Mouse (Mus musculus): ENCODE measurements around the gene Pop5. TPM values are rescaled to one million over a fixed set of nuclear protein-coding genes. Genes with fewer than 3 reads are reported as not detected.

Pop5 gene
- polyA plus RNA-seq, 1 experiment from 2014 or later, result 91.0 TPM

DNA sequence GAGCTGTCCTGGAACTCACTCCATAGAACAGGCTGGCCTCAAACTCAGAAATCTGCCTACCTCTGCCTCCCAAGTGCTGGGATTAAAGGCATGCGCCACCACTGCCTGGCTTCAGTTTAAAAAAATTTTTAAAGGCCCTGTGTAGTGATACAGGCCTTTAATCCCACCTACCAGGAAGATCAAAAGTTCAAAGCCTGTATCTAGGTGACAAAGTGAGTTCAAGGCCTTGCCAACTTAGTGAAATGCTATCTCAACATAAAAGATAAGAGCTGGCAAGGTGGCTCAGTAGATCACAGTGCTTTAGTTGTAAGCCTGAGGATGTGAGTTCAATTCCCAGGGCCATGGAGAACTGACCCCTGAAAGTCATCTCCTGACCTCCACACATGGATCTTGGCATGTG is 42.4 kb downstream of the Pop5 start:
- Histone ChIP-seq H3K9me3 (ENCODE audit: control insufficient read depth, low read length) (no peaks in the 10 kb centered on the region), H3K36me3 (ENCODE audit: control insufficient read depth, insufficient read depth, low read length) (no peaks in the 10 kb centered on the region), H3K27ac (ENCODE audit: low read depth, low read length) (no peak overlapping the region), H3K4me2 (no peak overlapping the region), H3K4me3 (ENCODE audit: low read depth, low read length) (no peak overlapping the region), H3K9ac (ENCODE audit: low read length) (no peak overlapping the region), H3K4me1 (ENCODE audit: control insufficient read depth, insufficient read depth, low read length) (peaks cover 7% of the 10 kb centered on the region), H3K27me3 (ENCODE audit: control insufficient read depth, insufficient read depth, low read length) (no peaks in the 10 kb centered on the region)
- 66% methylated on average over 1 of the region's 1 CpGs for WGBS
- DNase-seq (ENCODE audit: low spot score, missing footprints) (no peak), ATAC-seq (ENCODE audit: low FRiP score) (no peak)

- Histone ChIP-seq H3K27me3 (ENCODE audit: control insufficient read depth, insufficient read depth, low read length) (no peaks in the 10 kb centered on the region), H3K4me2 (no peak overlapping the region), H3K9ac (ENCODE audit: low read length) (no peak overlapping the region), H3K9me3 (ENCODE audit: control insufficient read depth, low read length) (no peaks in the 10 kb centered on the region), H3K36me3 (ENCODE audit: control insufficient read depth, insufficient read depth, low read length) (no peaks in the 10 kb centered on the region), H3K4me1 (ENCODE audit: control insufficient read depth, insufficient read depth, low read length) (peaks cover 5% of the 10 kb centered on the region), H3K27ac (ENCODE audit: low read depth, low read length) (no peak overlapping the region), H3K4me3 (ENCODE audit: low read depth, low read length) (no peak overlapping the region)
- no peak for DNase-seq (ENCODE audit: low spot score, missing footprints)
- ATAC-seq (ENCODE audit: low FRiP score), result no peak; the same call in 1 of the 2 replicates
- WGBS, result 63% methylated on average over 2 of the region's 2 CpGs
These were observed 43.1 kb downstream of the Pop5 start for GRCm38 (mm10) chr5:115278785-115279184.

GRCm38 (mm10) chr5:115279226-115280049 is 43.8 kb downstream of the Pop5 start, which contains the start of gene Coq5:
Gene Coq5 (plus strand): TSS chr5:115279666.
- Histone ChIP-seq H3K9ac (ENCODE audit: low read length) (peak within 1 kb of the TSS; percentile 82), H3K9me3 (ENCODE audit: control insufficient read depth, low read length) (no peaks in the 10 kb centered on the region), H3K4me2 (peak within 1 kb of the TSS; percentile 93), H3K4me3 (ENCODE audit: low read depth, low read length) (peak within 1 kb of the TSS; percentile 96), H3K36me3 (ENCODE audit: control insufficient read depth, insufficient read depth, low read length) (no peaks in the 10 kb centered on the region), H3K27ac (ENCODE audit: low read depth, low read length) (no peak within 1 kb of the TSS), H3K4me1 (ENCODE audit: control insufficient read depth, insufficient read depth, low read length) (peaks cover 5% of the 10 kb centered on the region), H3K27me3 (ENCODE audit: control insufficient read depth, insufficient read depth, low read length) (no peaks in the 10 kb centered on the region)
- DNase-seq (ENCODE audit: low spot score, missing footprints) (peak; percentile 98), ATAC-seq (ENCODE audit: low FRiP score) (peak; percentile 88)
- whole genome bisulfite sequencing, result 3% methylated on average over 45 of the region's 45 CpGs

- ATAC-seq (ENCODE audit: low FRiP score), result peak; percentile 19; the same call in 1 of the 2 replicates
- peak overlapping the region; percentile 93 for H3K4me2 ChIP-seq
- peak overlapping the region; percentile 82 for H3K9ac ChIP-seq (ENCODE audit: low read length)
- DNase-seq (ENCODE audit: low spot score, missing footprints), result no peak
- H3K36me3 ChIP-seq (ENCODE audit: control insufficient read depth, insufficient read depth, low read length), result no peaks in the 10 kb centered on the region
- no peaks in the 10 kb centered on the region for H3K27me3 ChIP-seq (ENCODE audit: control insufficient read depth, insufficient read depth, low read length)
- no peak overlapping the region for H3K27ac ChIP-seq (ENCODE audit: low read depth, low read length)
- 11% methylated on average over 17 of the region's 17 CpGs for WGBS
- H3K4me1 ChIP-seq (ENCODE audit: control insufficient read depth, insufficient read depth, low read length), result peaks cover 5% of the 10 kb centered on the region
- H3K4me3 ChIP-seq (ENCODE audit: low read depth, low read length), result peak overlapping the region; percentile 96
- no peaks in the 10 kb centered on the region for H3K9me3 ChIP-seq (ENCODE audit: control insufficient read depth, low read length)
These were observed 44.5 kb downstream of the Pop5 start for GRCm38 (mm10) chr5:115280050-115280687.

- WGBS, result 93% methylated on average over 3 of the region's 3 CpGs
- Histone ChIP-seq H3K9me3 (ENCODE audit: control insufficient read depth, low read length) (no peaks in the 10 kb centered on the region), H3K4me3 (ENCODE audit: low read depth, low read length) (no peak overlapping the region), H3K27me3 (ENCODE audit: control insufficient read depth, insufficient read depth, low read length) (no peaks in the 10 kb centered on the region), H3K36me3 (ENCODE audit: control insufficient read depth, insufficient read depth, low read length) (peaks cover 3% of the 10 kb centered on the region), H3K4me2 (no peak overlapping the region), H3K4me1 (ENCODE audit: control insufficient read depth, insufficient read depth, low read length) (peaks cover 5% of the 10 kb centered on the region), H3K9ac (ENCODE audit: low read length) (no peak overlapping the region), H3K27ac (ENCODE audit: low read depth, low read length) (no peak overlapping the region)
- DNase-seq (ENCODE audit: low spot score, missing footprints) (no peak), ATAC-seq (ENCODE audit: low FRiP score) (no peak)
These were observed 49.1 kb downstream of the Pop5 start for GRCm38 (mm10) chr5:115284735-115285134.

- Histone ChIP-seq H3K4me1 (ENCODE audit: control insufficient read depth, insufficient read depth, low read length) (peaks cover 5% of the 10 kb centered on the region), H3K9ac (ENCODE audit: low read length) (no peak overlapping the region), H3K4me3 (ENCODE audit: low read depth, low read length) (no peak overlapping the region), H3K9me3 (ENCODE audit: control insufficient read depth, low read length) (no peaks in the 10 kb centered on the region), H3K27ac (ENCODE audit: low read depth, low read length) (no peak overlapping the region), H3K4me2 (no peak overlapping the region), H3K36me3 (ENCODE audit: control insufficient read depth, insufficient read depth, low read length) (peaks cover 14% of the 10 kb centered on the region), H3K27me3 (ENCODE audit: control insufficient read depth, insufficient read depth, low read length) (no peaks in the 10 kb centered on the region)
- no peak for ATAC-seq (ENCODE audit: low FRiP score)
- WGBS, result 90% methylated on average over 8 of the region's 8 CpGs
- DNase-seq (ENCODE audit: low spot score, missing footprints), result no peak
These were observed 58.5 kb downstream of the Pop5 start for GRCm38 (mm10) chr5:115294173-115294572.

Other genes starting within 250 kb of the Pop5 start
- gene Sppl3, start 224.7 kb upstream of the Pop5 start, polyA plus RNA-seq (2014; fragmentation: Nextera tagmentation; extraction: Ambion mirVana), result 21.7 and 23.6 TPM in 2 replicates
- gene Gm10401, start 137.5 kb upstream of the Pop5 start, polyA plus RNA-seq (2014; fragmentation: Nextera tagmentation; extraction: Ambion mirVana), result 23.2 and 26.6 TPM in 2 replicates
- 21.6 and 23.5 TPM in 2 replicates for gene Acads, start 116.5 kb upstream of the Pop5 start, polyA plus RNA-seq (2014; fragmentation: Nextera tagmentation; extraction: Ambion mirVana)
- gene Unc119b, start 100.9 kb upstream of the Pop5 start, polyA plus RNA-seq (2014; fragmentation: Nextera tagmentation; extraction: Ambion mirVana), result 55.1 and 64.6 TPM in 2 replicates
- 30.0 and 37.3 TPM in 2 replicates for gene Mlec, start 77.7 kb upstream of the Pop5 start, polyA plus RNA-seq (2014; fragmentation: Nextera tagmentation; extraction: Ambion mirVana)
- gene Cabp1, start 41.5 kb upstream of the Pop5 start, polyA plus RNA-seq (2014; fragmentation: Nextera tagmentation; extraction: Ambion mirVana), result 1.1 and 2.3 TPM in 2 replicates
- gene Rnf10, start 37.1 kb downstream of the Pop5 start, polyA plus RNA-seq (2014; fragmentation: Nextera tagmentation; extraction: Ambion mirVana), result 84.6 and 85.0 TPM in 2 replicates
- gene Coq5, start 43.8 kb downstream of the Pop5 start, polyA plus RNA-seq (2014; fragmentation: Nextera tagmentation; extraction: Ambion mirVana), result 58.6 and 59.1 TPM in 2 replicates
- gene Dynll1, start 65.2 kb downstream of the Pop5 start, polyA plus RNA-seq (2014; fragmentation: Nextera tagmentation; extraction: Ambion mirVana), result 1,577 and 1,606 TPM in 2 replicates
- 362 and 376 TPM in 2 replicates for gene Srsf9, start 91.3 kb downstream of the Pop5 start, polyA plus RNA-seq (2014; fragmentation: Nextera tagmentation; extraction: Ambion mirVana)
- 43.5 and 46.8 TPM in 2 replicates for gene Gatc, start 105.3 kb downstream of the Pop5 start, polyA plus RNA-seq (2014; fragmentation: Nextera tagmentation; extraction: Ambion mirVana)
- 57.7 and 64.7 TPM in 2 replicates for gene Triap1, start 105.4 kb downstream of the Pop5 start, polyA plus RNA-seq (2014; fragmentation: Nextera tagmentation; extraction: Ambion mirVana)
- gene Cox6a1, start 113.1 kb downstream of the Pop5 start, polyA plus RNA-seq (2014; fragmentation: Nextera tagmentation; extraction: Ambion mirVana), result 745 and 840 TPM in 2 replicates
- gene Msi1, start 193.8 kb downstream of the Pop5 start, polyA plus RNA-seq (2014; fragmentation: Nextera tagmentation; extraction: Ambion mirVana), result 199 and 227 TPM in 2 replicates
- gene Pla2g1b, start 230.4 kb downstream of the Pop5 start, polyA plus RNA-seq (2014; fragmentation: Nextera tagmentation; extraction: Ambion mirVana), result not detected in 2 replicates
- 16.2 and 18.9 TPM in 2 replicates for gene Sirt4, start 248.9 kb downstream of the Pop5 start, polyA plus RNA-seq (2014; fragmentation: Nextera tagmentation; extraction: Ambion mirVana)